Comparison of ENCODE assay signal across 21 mouse cellular contexts in the genomic region with DNA sequence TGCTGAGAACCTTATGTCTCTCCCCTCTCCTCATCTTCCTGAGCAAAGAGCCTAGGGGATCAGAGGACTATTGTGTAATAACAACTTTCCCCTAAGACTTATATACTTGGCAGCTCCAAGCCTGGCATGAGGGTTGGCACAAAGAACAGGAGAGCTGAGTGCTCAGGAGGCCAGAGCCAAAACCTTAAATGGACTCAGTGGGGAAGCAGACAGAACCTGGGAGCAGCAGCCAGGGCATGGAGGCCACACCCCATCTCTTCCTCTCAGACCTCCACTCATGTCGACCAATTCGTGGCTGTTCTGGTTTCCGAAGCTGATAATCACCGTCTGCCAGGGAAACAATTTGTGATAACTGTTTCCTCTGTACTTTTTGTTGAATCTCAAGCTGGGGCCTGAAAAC.
DNase-seq lines count a peak whose midpoint lies in the region; ATAC-seq and TF ChIP-seq lines count a peak whose summit lies in the region.
"Had no signal": no experiment of that assay in that cellular context is flagged by ENCODE, and none has a peak within 500 bp of the region (broad histone marks: within the 10 kb centered on the region; RNA-seq: fewer than 3 reads in every experiment).

No protein-coding gene starts in this region.

- H3K9me3 ChIP-seq in hindbrain, postnatal 0 days (ENCODE audit: low read length): no peaks in the 10 kb centered on the region
- H3K9me3 ChIP-seq in hindbrain, embryonic 14.5 days (ENCODE audit: control insufficient read depth, low read length): no peaks in the 10 kb centered on the region
- no peaks in the 10 kb centered on the region for H3K9me3 ChIP-seq in midbrain, postnatal 0 days (ENCODE audit: low read length)
- H3K9me3 ChIP-seq in midbrain, embryonic 15.5 days: no peaks in the 10 kb centered on the region

- no peak overlapping the region for H3K4me3 ChIP-seq in hindbrain, postnatal 0 days (ENCODE audit: low read length)
- H3K4me3 ChIP-seq in hindbrain, embryonic 14.5 days (replicated peaks; ENCODE audit: low read length): no peak overlapping the region
- H3K4me3 ChIP-seq in midbrain, postnatal 0 days (ENCODE audit: low read depth, low read length): no peak overlapping the region
- no peak overlapping the region for H3K4me3 ChIP-seq in midbrain, embryonic 15.5 days

- H3K4me2 ChIP-seq in hindbrain, postnatal 0 days (ENCODE audit: low read depth, low read length): no peak overlapping the region
- no peak overlapping the region for H3K4me2 ChIP-seq in hindbrain, embryonic 14.5 days (replicated peaks)
- H3K4me2 ChIP-seq in midbrain, postnatal 0 days (ENCODE audit: low read depth, low read length, poor library complexity, severe bottlenecking): no peak overlapping the region
- H3K4me2 ChIP-seq in midbrain, embryonic 15.5 days: no peak overlapping the region
- H3K4me2 ChIP-seq: midbrain, embryonic 11.5 days had no signal

- TF ChIP-seq CTCF in hindbrain, postnatal 0 days (IDR thresholded peaks at IDR 0.05; ENCODE audit: low read depth): no peak
- TF ChIP-seq CTCF in midbrain, postnatal 0 days (IDR thresholded peaks at IDR 0.05): no peak

- intact Hi-C loops in heart, postnatal 25 days (cut with DNase I): no loop called here

- WGBS in hindbrain, postnatal 0 days: 54% methylated on average over 4 of the region's 4 CpGs
- WGBS in hindbrain, embryonic 14.5 days: 86% methylated on average over 4 of the region's 4 CpGs
- 72% methylated on average over 4 of the region's 4 CpGs for WGBS in midbrain, postnatal 0 days
- WGBS in midbrain, embryonic 15.5 days: 86% methylated on average over 4 of the region's 4 CpGs

- peak; percentile 83 for DNase-seq in heart, adult 11 months
- DNase-seq in heart, postnatal 25 days (ENCODE audit: low spot score): no peak
- DNase-seq in hindbrain, postnatal 0 days (ENCODE audit: low spot score): peak; percentile 23
- no peak for DNase-seq in hindbrain, embryonic 14.5 days (ENCODE audit: low spot score)
- DNase-seq in midbrain, postnatal 0 days (ENCODE audit: low spot score): peak; percentile 25
- DNase-seq: adrenal gland, postnatal 25 days; B cell, adult 2 months; cerebellum, postnatal 36 days; gastrocnemius, postnatal 10 days; kidney, adult 9 months; kidney, postnatal 36 days; layer of hippocampus, adult 9-11 months; lung, adult 2 months; thymus, postnatal 14 days had no signal

- H3K36me3 ChIP-seq in hindbrain, postnatal 0 days (ENCODE audit: insufficient read depth, low read length): no peaks in the 10 kb centered on the region
- H3K36me3 ChIP-seq in hindbrain, embryonic 14.5 days (replicated peaks; ENCODE audit: control insufficient read depth, insufficient read depth): no peaks in the 10 kb centered on the region
- H3K36me3 ChIP-seq in midbrain, postnatal 0 days (ENCODE audit: insufficient read depth, low read length): no peaks in the 10 kb centered on the region
- no peaks in the 10 kb centered on the region for H3K36me3 ChIP-seq in midbrain, embryonic 15.5 days (replicated peaks)

- H3K27me3 ChIP-seq in hindbrain, postnatal 0 days (ENCODE audit: insufficient read depth, low read length): no peaks in the 10 kb centered on the region
- no peaks in the 10 kb centered on the region for H3K27me3 ChIP-seq in hindbrain, embryonic 14.5 days (ENCODE audit: control insufficient read depth, insufficient read depth, low read length)
- H3K27me3 ChIP-seq in midbrain, postnatal 0 days (ENCODE audit: insufficient read depth, low read length): no peaks in the 10 kb centered on the region
- no peaks in the 10 kb centered on the region for H3K27me3 ChIP-seq in midbrain, embryonic 15.5 days (replicated peaks)

- no peak for ATAC-seq in hindbrain, postnatal 0 days
- ATAC-seq in hindbrain, embryonic 14.5 days (ENCODE audit: low FRiP score): no peak
- ATAC-seq in midbrain, postnatal 0 days (ENCODE audit: low FRiP score): no peak
- no peak for ATAC-seq in midbrain, embryonic 15.5 days (replicated peaks)
- peak; percentile 81 for ATAC-seq in megakaryocyte-erythroid progenitor cell, adult 5-6 weeks (replicated peaks; ENCODE audit: low FRiP score, low TSS enrichment, poor library complexity, severe bottlenecking)
- ATAC-seq in granulocyte monocyte progenitor cell, adult 5-6 weeks (replicated peaks; ENCODE audit: poor library complexity, severe bottlenecking): no peak
- ATAC-seq: activated CD4-positive, CD25-positive, alpha-beta regulatory T cell, adult 4 months; Patski had no signal

- peaks cover 8% of the 10 kb centered on the region; the same call in 1 of the 2 replicates for H3K4me1 ChIP-seq in hindbrain, postnatal 0 days (ENCODE audit: insufficient read depth, low read length)
- H3K4me1 ChIP-seq in hindbrain, embryonic 14.5 days (replicated peaks; ENCODE audit: control insufficient read depth, insufficient read depth, low read length): 0 out of 2 replicates have a peak, but pooled peaks cover 7% of the 10 kb centered on the region
- no peaks in the 10 kb centered on the region for H3K4me1 ChIP-seq in midbrain, postnatal 0 days (ENCODE audit: insufficient read depth, low read length)
- H3K4me1 ChIP-seq in midbrain, embryonic 15.5 days: no peaks in the 10 kb centered on the region

- no peak overlapping the region for H3K27ac ChIP-seq in hindbrain, postnatal 0 days
- no peak overlapping the region for H3K27ac ChIP-seq in hindbrain, embryonic 14.5 days
- no peak overlapping the region for H3K27ac ChIP-seq in midbrain, postnatal 0 days (ENCODE audit: low read depth, low read length)
- H3K27ac ChIP-seq in midbrain, embryonic 15.5 days: no peak overlapping the region
- H3K27ac ChIP-seq: stomach, postnatal 0 days had no signal

- no peak overlapping the region for H3K9ac ChIP-seq in hindbrain, postnatal 0 days (replicated peaks; ENCODE audit: low read length)
- no peak overlapping the region for H3K9ac ChIP-seq in hindbrain, embryonic 14.5 days
- no peak overlapping the region for H3K9ac ChIP-seq in midbrain, postnatal 0 days (replicated peaks; ENCODE audit: low read length, poor library complexity, severe bottlenecking)
- H3K9ac ChIP-seq in midbrain, embryonic 15.5 days: no peak overlapping the region

Comparison
In these comparisons a context has a peak if more than half of its experiments do, and no peak if none do; other contexts are left out.
1. DNase-seq: peak in heart, adult 11 months (single experiment), hindbrain, postnatal 0 days (single experiment) and midbrain, postnatal 0 days (single experiment); none in heart, postnatal 25 days (single experiment) and hindbrain, embryonic 14.5 days (single experiment).